Mouse (Mus musculus): ENCODE measurements around the gene Clcnkb.

DNA sequence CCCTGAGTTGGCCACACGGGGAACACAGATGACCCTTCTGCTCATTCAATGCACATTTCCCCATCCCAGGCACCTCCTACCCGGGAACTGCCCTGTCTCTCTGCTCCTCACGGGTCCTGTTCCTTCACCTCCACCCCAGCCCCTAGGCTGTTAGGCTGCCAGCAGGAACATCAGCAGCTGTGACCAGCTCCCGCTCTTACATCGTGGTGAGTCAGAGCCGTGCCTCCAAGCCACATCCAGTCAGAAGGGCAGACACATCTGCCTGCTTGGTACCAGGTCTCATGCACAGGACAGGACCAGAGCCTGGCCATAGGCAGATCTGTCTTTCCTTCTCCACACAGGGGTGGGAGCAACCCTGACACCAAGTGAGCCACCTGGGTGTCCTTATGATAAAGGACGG lies 49.9 kb downstream of the Clcnkb start:
- TF ChIP-seq POLR2A (IDR thresholded peaks at IDR 0.05; ENCODE audit: insufficient read length, low read depth): no peak
- no peak for TF ChIP-seq MAX (IDR thresholded peaks at IDR 0.05; ENCODE audit: low read depth)
